Mouse (Mus musculus) left cerebral cortex, postnatal 10 days (tissue): ENCODE data around the gene Selp. TPM values are rescaled to one million over a fixed set of nuclear protein-coding genes. Genes with fewer than 3 reads are reported as not detected.
A peak's percentile ranks its signal among the peaks of the same experiment; 100 is the strongest.

Source experiments
- DNase-seq, 2 experiments: peaks; one replicate each; pipeline ENCODE4 v3.0.0; 2021 to 2022; ENCODE audit warnings: low spot score in 2 of 2, mixed read lengths in 1 of 2; ENCODE audit errors: extremely low spot score in 1 of 2
- intact Hi-C: fragments of 180-260 bp; cut with DNase I; formaldehyde crosslinking; loops from one replicate; pipeline ENCODE4 v1.15.1; 2025
- total RNA-seq, 2 experiments: library from RNA; stranded (reverse); gene quantifications; 2 replicates each; pipeline ENCODE4 v1.2.3; 2021

Gene Selp
- total RNA-seq, 2 experiments from 2014 or later, result not detected

- DNase-seq, result no peak
- intact Hi-C loops, result no loop called here
These were observed 39.9 kb downstream of the Selp start for GRCm38 (mm10) chr1:164154983-164155382.

- intact Hi-C loops, result no loop called here
- DNase-seq, result no peak
These were observed 43.5 kb downstream of the Selp start for GRCm38 (mm10) chr1:164158571-164158970.

GRCm38 (mm10) chr1:164159781-164160180 is 44.7 kb downstream of the Selp start:
- intact Hi-C loops, result no loop called here
- no peak for DNase-seq

GRCm38 (mm10) chr1:164162745-164163144 is 47.7 kb downstream of the Selp start:
- DNase-seq, result no peak
- intact Hi-C loops, result no loop called here

GRCm38 (mm10) chr1:164168818-164169217 is 53.8 kb downstream of the Selp start:
- intact Hi-C loops, result no loop called here
- no peak for DNase-seq

GRCm38 (mm10) chr1:164170434-164170833 is 55.4 kb downstream of the Selp start:
- DNase-seq, result no peak
- intact Hi-C loops, result no loop called here

- DNase-seq, result no peak
- intact Hi-C loops, result no loop called here
These were observed 58.1 kb downstream of the Selp start for GRCm38 (mm10) chr1:164173145-164173544.

- intact Hi-C loops, result no loop called here
- DNase-seq, result no peak
These were observed 61.8 kb downstream of the Selp start for GRCm38 (mm10) chr1:164176856-164177255.

GRCm38 (mm10) chr1:164178429-164178828 is 63.4 kb downstream of the Selp start:
- peak in 1 of 2 experiments; percentile 15 for DNase-seq
- intact Hi-C loops, result no loop called here

GRCm38 (mm10) chr1:164184142-164184870 is 69.2 kb downstream of the Selp start:
- intact Hi-C loops, result loop anchor here (5.0 kb wide), 1 partner anchor 37 kb away; no protein-coding TSS in a partner anchor
- DNase-seq, result peak; percentile 46 to 62

GRCm38 (mm10) chr1:164184871-164185223 is 69.8 kb downstream of the Selp start:
- intact Hi-C loops, result loop anchor here (5.0 kb wide), 1 partner anchor 38 kb away; no protein-coding TSS in a partner anchor
- no peak for DNase-seq

- no peak for DNase-seq
- intact Hi-C loops, result no loop called here
These were observed 70.3 kb downstream of the Selp start for GRCm38 (mm10) chr1:164185316-164185715.

- intact Hi-C loops, result no loop called here
- DNase-seq, result no peak
These were observed 72.0 kb downstream of the Selp start for GRCm38 (mm10) chr1:164187002-164187560.

GRCm38 (mm10) chr1:164199551-164199950 is 84.5 kb downstream of the Selp start:
- DNase-seq, result no peak
- intact Hi-C loops, result no loop called here

Other genes with a start within 250 kb of the Selp start
- gene Scyl3, start 186.2 kb upstream of the Selp start, total RNA-seq, result 10 to 100 TPM; 21.4 to 22.7 TPM
- gene BC055324, start 120.5 kb upstream of the Selp start, total RNA-seq, result 1 to 10 TPM; 1.9 to 2.0 TPM
- gene Mettl18, start 120.4 kb upstream of the Selp start, total RNA-seq, result 1 to 10 TPM; 4.6 TPM
- gene Sele, start 67.0 kb upstream of the Selp start, total RNA-seq, result under 1 TPM; 0.16 to 0.41 TPM
- not detected for gene Sell, start 53.3 kb upstream of the Selp start, total RNA-seq
- gene F5, start 36.6 kb downstream of the Selp start, total RNA-seq, result under 1 TPM; 0.43 to 0.63 TPM
- 10 to 100 TPM in 1 of 2 experiments, 1 to 10 TPM in 1; 9.0 to 12.6 TPM for gene Slc19a2, start 133.8 kb downstream of the Selp start, total RNA-seq
- 10 to 100 TPM; 21.1 to 21.7 TPM for gene Ccdc181, start 160.3 kb downstream of the Selp start, total RNA-seq
- 10 to 100 TPM; 21.9 to 24.8 TPM for gene Nme7, start 188.9 kb downstream of the Selp start, total RNA-seq
- gene Blzf1, start 192.2 kb downstream of the Selp start, total RNA-seq, result 10 to 100 TPM; 26.0 to 30.2 TPM